Mouse (Mus musculus) common myeloid progenitor, adult 5-6 weeks (primary cell): Measurements from ENCODE around the gene Gjb6. TPM values are rescaled to one million over a fixed set of nuclear protein-coding genes. Genes with fewer than 3 reads are reported as not detected.

Experiments
- ATAC-seq: replicated peaks from 2 replicates; pipeline ENCODE4 v1.8.0; 2016; ENCODE audit warnings: low read depth, mild to moderate bottlenecking, moderate TSS enrichment, inconsistent platforms; ENCODE audit not compliant: poor library complexity, severe bottlenecking
- total RNA-seq: library from RNA; stranded (forward); fragments of 200-1000, 187-1606 nt; gene quantifications from 2 replicates; pipeline ENCODE4 v1.2.3, GENCODE M21; 2017

Gene Gjb6
- total RNA-seq, 1 experiment from 2014 or later = not detected

DNA sequence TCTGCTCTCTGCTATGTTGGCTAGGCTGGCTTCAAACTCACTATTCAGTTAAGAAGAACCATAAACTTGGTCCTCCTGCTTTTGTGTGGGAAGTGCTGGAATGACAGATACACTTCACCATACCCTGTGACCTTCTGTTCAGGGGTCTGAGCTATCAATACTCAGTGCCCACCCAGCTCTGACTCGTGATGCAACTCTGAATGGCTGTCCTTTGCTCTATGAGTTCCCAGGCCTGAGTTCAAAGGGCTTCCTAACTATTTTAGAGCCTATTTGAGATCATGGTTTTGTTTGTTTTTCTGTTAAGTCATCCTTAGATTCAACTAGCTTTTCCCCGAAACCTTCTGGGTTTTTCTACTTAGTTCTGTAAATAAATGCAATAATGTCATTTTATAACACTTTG is 43.4 kb downstream of the Gjb6 start:
- ATAC-seq = no peak

DNA sequence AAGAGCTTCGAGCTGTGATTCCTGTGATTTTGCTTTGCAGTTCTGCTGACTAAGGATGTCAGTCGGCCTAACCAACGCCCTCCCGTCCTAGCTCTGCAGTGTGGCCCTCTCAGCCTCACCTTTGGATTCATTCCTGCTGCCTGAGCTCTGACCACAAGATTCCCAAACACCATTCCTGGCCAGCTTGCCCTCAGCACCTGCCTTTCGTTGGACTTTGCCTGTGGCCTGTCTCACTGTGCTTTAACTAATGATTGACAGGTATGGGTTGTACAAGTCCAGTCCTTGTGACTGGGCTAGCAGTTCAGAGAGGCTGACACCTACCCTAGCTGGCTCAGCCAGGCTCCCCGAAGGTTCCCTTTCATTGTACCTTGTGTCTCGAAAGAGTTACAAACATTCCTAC is 44.3 kb downstream of the Gjb6 start:
- ATAC-seq = no peak

- ATAC-seq = no peak; the same call in 1 of the 2 replicates
Measured at GRCm38 (mm10) chr14:57084180-57084668, 49.2 kb downstream of the Gjb6 start.

GRCm38 (mm10) chr14:57082863-57083262 is 50.5 kb downstream of the Gjb6 start:
- no peak for ATAC-seq

- ATAC-seq = no peak
Measured at GRCm38 (mm10) chr14:57075537-57075936, 57.9 kb downstream of the Gjb6 start.

Other genes starting within 250 kb of the Gjb6 start
- gene Zmym2, start 247.0 kb downstream of the Gjb6 start, total RNA-seq = 39.2 and 52.0 TPM in 2 replicates
- gene Gja3, start 75.5 kb downstream of the Gjb6 start, total RNA-seq = not detected in 2 replicates
- gene Gjb2, start 28.9 kb downstream of the Gjb6 start, total RNA-seq = not detected in 2 replicates
- gene Gm4491, start 17.7 kb downstream of the Gjb6 start, total RNA-seq = not detected in 2 replicates